Mouse (Mus musculus) lung, adult 10 weeks (tissue): Measurements from ENCODE around the gene Vmn1r232. TPM values are rescaled to one million over a fixed set of nuclear protein-coding genes. Genes with fewer than 3 reads are reported as not detected.

ENCODE experiments used
- polyA plus RNA-seq: library from polyadenylated mRNA; stranded (reverse); fragments of 350-450 nt; fragmentation: Illumina TruSeq; extraction: RNeasy Lipid Tissue Mini Kit (QIAGEN cat#74804); gene quantifications from one replicate; pipeline ENCODE4 v1.2.3, GENCODE M21; 2014; ENCODE audit warnings: low read depth, low replicate concordance; ENCODE audit not compliant: insufficient read depth

Vmn1r232 gene
- polyA plus RNA-seq, result not detected

GRCm38 (mm10) chr17:20919614-20920013 is at the start of gene Vmn1r232:
Vmn1r232 (minus strand) TSS chr17:20919714.

GRCm38 (mm10) chr17:20944985-20945891 is 25.7 kb upstream of the Vmn1r232 start, which contains the start of gene Ppp2r1a:
Ppp2r1a (plus strand) TSS chr17:20945311.

GRCm38 (mm10) chr17:20904991-20905390 is 14.5 kb downstream of the Vmn1r232 start, which contains the start of gene Vmn1r231:
Vmn1r231 (minus strand) TSS chr17:20905091.

Other genes starting within 250 kb of the Vmn1r232 start
- not detected for gene Vmn1r226, start 236.9 kb downstream of the Vmn1r232 start, polyA plus RNA-seq
- not detected for gene Vmn1r227, start 189.9 kb downstream of the Vmn1r232 start, polyA plus RNA-seq
- gene Vmn1r228, start 133.6 kb downstream of the Vmn1r232 start, polyA plus RNA-seq, result not detected
- not detected for gene Vmn1r229, start 108.2 kb downstream of the Vmn1r232 start, polyA plus RNA-seq
- gene Vmn1r230, start 79.3 kb downstream of the Vmn1r232 start, polyA plus RNA-seq, result not detected
- gene Vmn1r231, start 14.6 kb downstream of the Vmn1r232 start, polyA plus RNA-seq, result not detected
- 149 TPM for gene Ppp2r1a, start 25.6 kb upstream of the Vmn1r232 start, polyA plus RNA-seq
- not detected for gene Vmn1r233, start 76.8 kb upstream of the Vmn1r232 start, polyA plus RNA-seq
- gene Zfp160, start 89.2 kb upstream of the Vmn1r232 start, polyA plus RNA-seq, result 6.9 TPM